Mouse (Mus musculus): Measurements from ENCODE around the gene Snx15. TPM values are rescaled to one million over a fixed set of nuclear protein-coding genes. Genes with fewer than 3 reads are reported as not detected.
A peak's percentile ranks its signal among the peaks of the same experiment; 100 is the strongest.

Snx15 gene
- polyA plus RNA-seq (2015; fragmentation: Nextera tagmentation; extraction: Ambion mirVana): 54.8 and 61.2 TPM in 2 replicates

DNA sequence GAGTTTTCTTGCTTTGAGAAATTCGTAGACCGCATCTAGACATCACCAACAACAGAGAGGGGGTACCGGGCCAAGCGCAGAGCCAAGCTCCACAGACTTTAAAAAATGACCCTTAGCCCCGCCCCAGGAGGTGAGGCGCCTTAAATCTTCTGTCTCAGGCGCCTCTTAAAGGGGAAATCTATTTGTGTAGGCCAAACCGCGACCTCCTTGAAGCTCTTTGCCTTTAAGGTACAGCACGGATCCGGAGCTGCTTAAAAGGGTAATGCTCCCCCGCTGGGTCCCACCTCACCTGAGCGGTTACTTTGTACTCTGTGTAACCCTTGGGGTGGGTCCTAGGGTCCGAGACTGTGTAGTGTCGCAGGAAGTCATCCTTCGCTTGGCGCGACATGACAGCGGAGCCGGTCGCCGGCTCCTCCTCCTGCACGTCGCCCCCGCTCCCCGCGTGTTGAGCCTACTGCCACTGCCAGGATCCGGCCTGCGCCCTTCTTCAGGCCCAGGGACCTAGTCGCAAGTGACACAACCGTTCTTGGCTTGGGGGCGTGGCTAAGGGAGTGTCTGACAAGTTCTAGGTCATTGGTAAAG is at the start of gene Snx15:
Gene Snx15, minus strand, starts transcription at position 545 of the 582 bp plus-strand sequence.
- no peaks in the 10 kb centered on the region for H3K9me3 ChIP-seq (replicated peaks; ENCODE audit: control insufficient read depth, low read length)
- under 1% methylated on average over 32 of the region's 32 CpGs for WGBS (ENCODE audit: insufficient replicate concordance)
- H3K36me3 ChIP-seq (ENCODE audit: control insufficient read depth, insufficient read depth): no peaks in the 10 kb centered on the region
- H3K27ac ChIP-seq (ENCODE audit: low read length): peak within 1 kb of the TSS; percentile 97
- no peaks in the 10 kb centered on the region for H3K27me3 ChIP-seq (ENCODE audit: control insufficient read depth, insufficient read depth, low read depth, low read length)
- peak within 1 kb of the TSS; percentile 82 for H3K9ac ChIP-seq (ENCODE audit: low read depth, low read length)
- H3K4me2 ChIP-seq (ENCODE audit: low read depth, low read length): peak within 1 kb of the TSS; percentile 70
- peak; percentile 86 for ATAC-seq (ENCODE audit: low read depth)
- H3K4me1 ChIP-seq (ENCODE audit: control insufficient read depth, low read depth, low read length): peaks cover 56% of the 10 kb centered on the region
- H3K4me3 ChIP-seq (ENCODE audit: low read depth, low read length): peak within 1 kb of the TSS; percentile 73

DNA sequence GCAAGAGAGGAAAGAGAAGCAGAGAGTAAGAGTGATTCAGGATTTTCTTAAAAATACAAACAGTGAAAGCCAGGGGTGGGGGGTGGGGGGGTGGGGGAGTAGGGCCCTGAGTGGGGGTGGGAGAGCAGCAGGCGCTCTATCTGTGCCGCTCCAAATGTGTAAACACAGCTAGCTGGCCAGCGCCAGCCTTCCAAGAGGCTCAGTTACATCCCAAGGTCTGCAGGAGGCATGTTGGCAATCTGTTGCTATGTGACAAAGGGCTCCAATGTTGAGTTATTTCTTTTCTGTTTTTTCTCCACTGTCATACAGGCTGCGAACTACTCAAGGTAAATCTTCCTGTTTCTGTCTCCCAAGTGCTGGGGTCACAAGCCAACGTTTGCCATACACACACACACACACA is 46.7 kb upstream of the Snx15 start:
- no peak for ATAC-seq (ENCODE audit: low read depth)
- Histone ChIP-seq H3K36me3 (ENCODE audit: control insufficient read depth, insufficient read depth) (no peaks in the 10 kb centered on the region), H3K9ac (ENCODE audit: low read depth, low read length) (no peak overlapping the region), H3K4me1 (ENCODE audit: control insufficient read depth, low read depth, low read length) (no peaks in the 10 kb centered on the region), H3K27me3 (ENCODE audit: control insufficient read depth, insufficient read depth, low read depth, low read length) (no peaks in the 10 kb centered on the region), H3K27ac (ENCODE audit: low read length) (no peak overlapping the region), H3K4me3 (ENCODE audit: low read depth, low read length) (no peak overlapping the region), H3K4me2 (ENCODE audit: low read depth, low read length) (no peak overlapping the region), H3K9me3 (replicated peaks; ENCODE audit: control insufficient read depth, low read length) (no peaks in the 10 kb centered on the region)
- 42% methylated on average over 5 of the region's 5 CpGs for WGBS (ENCODE audit: insufficient replicate concordance)

DNA sequence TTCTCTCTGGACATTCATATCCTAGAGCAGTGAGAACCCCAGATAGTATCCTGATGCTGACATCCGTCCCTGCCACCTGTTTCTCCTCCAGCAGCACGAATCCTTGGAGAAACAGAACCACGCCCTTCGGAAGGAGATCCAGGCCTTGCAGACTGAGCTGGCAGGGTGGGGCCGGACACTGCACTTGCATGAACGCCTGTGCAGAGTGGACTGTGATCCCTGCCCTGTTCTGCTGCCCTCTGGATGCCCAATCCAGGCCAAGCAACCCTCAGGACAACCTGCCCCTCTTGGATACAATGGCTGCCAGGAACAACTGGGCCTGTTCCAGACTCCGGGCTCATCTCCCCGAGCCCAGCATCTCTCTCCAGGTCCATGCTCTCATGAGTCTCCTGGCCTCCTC is 43.1 kb upstream of the Snx15 start:
- H3K4me2 ChIP-seq (ENCODE audit: low read depth, low read length): no peak overlapping the region
- H3K27me3 ChIP-seq (ENCODE audit: control insufficient read depth, insufficient read depth, low read depth, low read length): no peaks in the 10 kb centered on the region
- H3K4me3 ChIP-seq (ENCODE audit: low read depth, low read length): no peak overlapping the region
- no peak overlapping the region for H3K9ac ChIP-seq (ENCODE audit: low read depth, low read length)
- no peaks in the 10 kb centered on the region for H3K4me1 ChIP-seq (ENCODE audit: control insufficient read depth, low read depth, low read length)
- H3K9me3 ChIP-seq (replicated peaks; ENCODE audit: control insufficient read depth, low read length): no peaks in the 10 kb centered on the region
- H3K36me3 ChIP-seq (ENCODE audit: control insufficient read depth, insufficient read depth): no peaks in the 10 kb centered on the region
- ATAC-seq (ENCODE audit: low read depth): no peak
- H3K27ac ChIP-seq (ENCODE audit: low read length): no peak overlapping the region
- 62% methylated on average over 8 of the region's 8 CpGs for WGBS (ENCODE audit: insufficient replicate concordance)

DNA sequence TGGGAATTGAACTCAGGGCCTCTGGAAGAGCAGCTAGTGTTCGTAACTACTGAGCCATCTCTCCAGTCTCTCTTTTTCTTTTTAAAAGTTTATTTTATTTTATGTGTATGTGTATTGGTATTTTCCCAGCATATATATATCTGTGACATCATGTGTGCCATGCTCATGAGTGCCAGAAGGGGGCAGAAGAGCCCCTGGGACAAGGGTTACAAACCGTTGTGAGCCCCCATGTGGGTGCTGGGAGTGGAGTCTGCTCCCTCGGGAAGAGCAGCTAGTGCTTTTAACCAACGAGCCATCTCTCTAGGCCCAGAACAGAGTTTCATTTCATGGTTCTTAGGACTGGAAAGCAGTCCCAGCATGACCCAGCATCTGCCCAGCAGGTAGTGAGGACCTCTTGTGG is 38.6 kb upstream of the Snx15 start:
- Histone ChIP-seq H3K9ac (ENCODE audit: low read depth, low read length) (no peak overlapping the region), H3K9me3 (replicated peaks; ENCODE audit: control insufficient read depth, low read length) (no peaks in the 10 kb centered on the region), H3K4me1 (ENCODE audit: control insufficient read depth, low read depth, low read length) (no peaks in the 10 kb centered on the region; the same call in 1 of the 2 replicates), H3K36me3 (ENCODE audit: control insufficient read depth, insufficient read depth) (no peaks in the 10 kb centered on the region), H3K4me2 (ENCODE audit: low read depth, low read length) (no peak overlapping the region), H3K27ac (ENCODE audit: low read length) (no peak overlapping the region), H3K27me3 (ENCODE audit: control insufficient read depth, insufficient read depth, low read depth, low read length) (no peaks in the 10 kb centered on the region), H3K4me3 (ENCODE audit: low read depth, low read length) (no peak overlapping the region)
- WGBS (ENCODE audit: insufficient replicate concordance): 60% methylated on average over 4 of the region's 4 CpGs
- ATAC-seq (ENCODE audit: low read depth): no peak

DNA sequence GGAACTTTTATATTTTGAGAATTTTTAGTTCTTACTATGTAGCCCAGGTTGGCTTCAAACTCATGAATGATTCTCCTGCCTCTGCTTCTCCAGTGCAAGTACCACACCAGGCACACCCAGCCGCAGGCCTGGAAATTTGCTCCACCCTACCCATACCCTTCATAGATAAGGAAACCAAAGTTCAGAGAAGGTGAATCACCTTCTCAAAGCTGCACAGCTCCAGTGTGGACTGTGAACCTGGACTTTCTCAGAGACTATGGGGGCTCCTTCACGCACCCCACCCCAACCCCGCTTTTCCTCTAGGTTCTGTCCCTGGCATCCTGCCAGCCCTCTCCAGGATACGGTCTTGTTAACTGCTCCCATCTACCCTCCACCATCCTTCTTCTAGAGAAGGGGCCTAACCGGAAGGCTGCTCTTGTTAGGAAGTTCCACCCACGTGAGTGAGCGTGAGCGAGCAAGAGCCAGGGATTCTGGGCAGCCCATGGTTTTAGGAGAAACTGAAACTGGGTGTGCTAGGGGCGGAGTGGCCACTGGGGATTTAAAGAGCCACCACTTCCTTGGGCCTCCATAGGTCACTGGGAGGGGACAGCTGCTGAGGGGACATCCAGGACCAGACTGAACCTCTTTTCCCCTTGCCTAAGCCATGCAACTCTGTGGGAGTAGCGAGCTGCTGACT is 35.9 kb upstream of the Snx15 start:
- ATAC-seq (ENCODE audit: low read depth): no peak
- Histone ChIP-seq H3K36me3 (ENCODE audit: control insufficient read depth, insufficient read depth) (no peaks in the 10 kb centered on the region), H3K9ac (ENCODE audit: low read depth, low read length) (no peak overlapping the region), H3K9me3 (replicated peaks; ENCODE audit: control insufficient read depth, low read length) (no peaks in the 10 kb centered on the region), H3K4me2 (ENCODE audit: low read depth, low read length) (no peak overlapping the region), H3K27me3 (ENCODE audit: control insufficient read depth, insufficient read depth, low read depth, low read length) (0 out of 2 replicates have a peak, but pooled peaks cover 2% of the 10 kb centered on the region), H3K4me1 (ENCODE audit: control insufficient read depth, low read depth, low read length) (no peaks in the 10 kb centered on the region; the same call in 1 of the 2 replicates), H3K4me3 (ENCODE audit: low read depth, low read length) (no peak overlapping the region), H3K27ac (ENCODE audit: low read length) (no peak overlapping the region)
- 52% methylated on average over 10 of the region's 10 CpGs for WGBS (ENCODE audit: insufficient replicate concordance)

DNA sequence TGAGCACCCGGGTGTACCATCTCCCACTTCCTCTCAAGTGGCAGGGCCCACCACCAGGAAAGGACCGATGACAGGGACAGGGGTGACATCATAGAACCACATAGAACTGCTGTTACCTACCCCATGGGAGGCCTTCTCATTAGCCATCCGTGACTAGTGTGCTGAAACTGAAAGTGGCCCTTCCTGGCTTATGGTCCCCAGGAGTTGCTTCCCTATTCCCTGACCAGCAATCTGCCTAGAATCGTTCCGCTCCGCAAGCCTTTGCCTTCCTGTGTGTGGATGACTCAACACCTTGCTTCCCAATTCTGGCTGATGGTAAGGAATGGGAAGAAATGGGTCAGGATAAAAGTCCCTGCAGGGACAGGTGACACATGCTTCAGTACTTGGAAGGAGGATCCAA is 29.1 kb upstream of the Snx15 start:
- H3K36me3 ChIP-seq (ENCODE audit: control insufficient read depth, insufficient read depth): no peaks in the 10 kb centered on the region
- WGBS (ENCODE audit: insufficient replicate concordance): 28% methylated on average over 6 of the region's 6 CpGs
- no peak overlapping the region for H3K9ac ChIP-seq (ENCODE audit: low read depth, low read length)
- H3K4me2 ChIP-seq (ENCODE audit: low read depth, low read length): no peak overlapping the region
- no peaks in the 10 kb centered on the region for H3K9me3 ChIP-seq (replicated peaks; ENCODE audit: control insufficient read depth, low read length)
- 0 out of 2 replicates have a peak, but pooled peaks cover 2% of the 10 kb centered on the region for H3K27me3 ChIP-seq (ENCODE audit: control insufficient read depth, insufficient read depth, low read depth, low read length)
- no peak overlapping the region for H3K4me3 ChIP-seq (ENCODE audit: low read depth, low read length)
- no peak for ATAC-seq (ENCODE audit: low read depth)
- H3K4me1 ChIP-seq (ENCODE audit: control insufficient read depth, low read depth, low read length): no peaks in the 10 kb centered on the region; the same call in 1 of the 2 replicates
- no peak overlapping the region for H3K27ac ChIP-seq (ENCODE audit: low read length)

DNA sequence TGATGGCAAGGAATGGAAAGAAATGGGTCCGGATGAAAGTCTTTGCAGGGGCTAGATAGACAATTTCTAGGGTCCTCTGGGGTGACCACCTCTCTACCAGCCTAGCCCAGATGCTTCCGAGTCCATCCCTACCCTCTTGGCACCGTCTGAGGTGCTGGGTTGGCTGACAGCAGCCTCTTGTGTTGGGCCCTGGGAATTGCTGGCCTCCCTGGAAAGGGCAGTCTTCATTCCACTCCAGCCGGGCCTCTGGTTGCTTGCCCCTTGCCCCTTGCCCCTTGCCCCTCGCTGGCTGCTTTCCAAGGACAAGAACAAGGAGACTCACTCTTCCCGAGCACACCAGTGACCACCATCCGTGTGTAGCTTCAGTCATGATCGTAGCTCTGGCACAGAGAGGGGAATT is 28.3 kb upstream of the Snx15 start:
- Histone ChIP-seq H3K9me3 (replicated peaks; ENCODE audit: control insufficient read depth, low read length) (no peaks in the 10 kb centered on the region), H3K4me2 (ENCODE audit: low read depth, low read length) (no peak overlapping the region), H3K4me1 (ENCODE audit: control insufficient read depth, low read depth, low read length) (no peaks in the 10 kb centered on the region; the same call in 1 of the 2 replicates), H3K36me3 (ENCODE audit: control insufficient read depth, insufficient read depth) (no peaks in the 10 kb centered on the region), H3K27ac (ENCODE audit: low read length) (no peak overlapping the region), H3K9ac (ENCODE audit: low read depth, low read length) (no peak overlapping the region), H3K4me3 (ENCODE audit: low read depth, low read length) (no peak overlapping the region), H3K27me3 (ENCODE audit: control insufficient read depth, insufficient read depth, low read depth, low read length) (0 out of 2 replicates have a peak, but pooled peaks cover 2% of the 10 kb centered on the region)
- 55% methylated on average over 8 of the region's 8 CpGs for WGBS (ENCODE audit: insufficient replicate concordance)
- ATAC-seq (ENCODE audit: low read depth): no peak

DNA sequence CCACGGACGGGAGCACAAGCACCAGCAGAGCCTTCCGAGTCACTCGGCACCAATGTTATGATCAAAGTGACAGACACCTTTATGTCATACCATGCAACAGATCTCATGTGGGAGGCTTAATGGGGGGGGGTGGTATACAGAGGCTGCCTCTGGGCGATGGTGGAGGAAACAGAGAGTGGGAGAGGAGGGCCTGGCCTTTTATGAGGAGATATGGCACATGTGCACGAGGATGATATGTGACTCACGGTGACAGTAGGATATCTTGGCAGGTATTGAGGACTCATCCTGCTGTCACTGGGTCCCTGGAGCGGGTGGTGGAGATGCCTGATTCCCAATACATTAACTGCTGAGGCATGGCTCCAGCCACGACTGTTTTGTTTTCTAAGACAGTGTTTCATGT is 27.1 kb upstream of the Snx15 start:
- 58% methylated on average over 9 of the region's 9 CpGs for WGBS (ENCODE audit: insufficient replicate concordance)
- Histone ChIP-seq H3K4me3 (ENCODE audit: low read depth, low read length) (no peak overlapping the region), H3K27me3 (ENCODE audit: control insufficient read depth, insufficient read depth, low read depth, low read length) (0 out of 2 replicates have a peak, but pooled peaks cover 2% of the 10 kb centered on the region), H3K36me3 (ENCODE audit: control insufficient read depth, insufficient read depth) (no peaks in the 10 kb centered on the region), H3K4me2 (ENCODE audit: low read depth, low read length) (no peak overlapping the region), H3K9me3 (replicated peaks; ENCODE audit: control insufficient read depth, low read length) (no peaks in the 10 kb centered on the region), H3K9ac (ENCODE audit: low read depth, low read length) (no peak overlapping the region), H3K4me1 (ENCODE audit: control insufficient read depth, low read depth, low read length) (no peaks in the 10 kb centered on the region; the same call in 1 of the 2 replicates), H3K27ac (ENCODE audit: low read length) (no peak overlapping the region)
- no peak for ATAC-seq (ENCODE audit: low read depth)

DNA sequence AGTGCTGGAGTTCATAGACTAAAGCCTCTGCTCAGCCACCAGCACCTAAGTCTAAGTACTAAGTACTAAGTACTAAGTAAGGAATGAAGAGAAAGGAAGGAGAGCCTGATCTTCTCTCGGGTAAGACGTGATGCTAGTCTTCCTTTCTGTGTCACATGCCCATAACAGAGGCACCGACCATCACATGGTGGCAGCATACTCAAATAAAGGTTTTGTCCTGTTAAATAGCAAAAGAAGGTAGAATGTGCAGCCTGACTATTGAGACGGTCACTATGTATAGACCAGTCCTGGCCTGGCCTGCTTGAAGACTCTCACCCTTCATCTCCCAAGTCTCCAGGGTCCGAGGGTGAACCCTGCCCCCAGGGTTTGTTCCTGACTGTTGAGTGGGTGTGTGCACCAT is 16.7 kb upstream of the Snx15 start:
- WGBS (ENCODE audit: insufficient replicate concordance): 53% methylated on average over 5 of the region's 5 CpGs
- H3K4me3 ChIP-seq (ENCODE audit: low read depth, low read length): no peak overlapping the region
- no peaks in the 10 kb centered on the region for H3K27me3 ChIP-seq (ENCODE audit: control insufficient read depth, insufficient read depth, low read depth, low read length)
- ATAC-seq (ENCODE audit: low read depth): no peak
- H3K27ac ChIP-seq (ENCODE audit: low read length): no peak overlapping the region
- no peak overlapping the region for H3K9ac ChIP-seq (ENCODE audit: low read depth, low read length)
- no peak overlapping the region for H3K4me2 ChIP-seq (ENCODE audit: low read depth, low read length)
- H3K9me3 ChIP-seq (replicated peaks; ENCODE audit: control insufficient read depth, low read length): no peaks in the 10 kb centered on the region
- H3K36me3 ChIP-seq (ENCODE audit: control insufficient read depth, insufficient read depth): no peaks in the 10 kb centered on the region
- H3K4me1 ChIP-seq (ENCODE audit: control insufficient read depth, low read depth, low read length): peaks cover 10% of the 10 kb centered on the region
